Mouse (Mus musculus): ENCODE data around the gene Gucy1b1. TPM values are rescaled to one million over a fixed set of nuclear protein-coding genes. Genes with fewer than 3 reads are reported as not detected.

Gucy1b1 gene
- 0.08 TPM in 1 of 2 replicates, not detected in the other for polyA plus RNA-seq (2012; ENCODE audit: low replicate concordance)

DNA sequence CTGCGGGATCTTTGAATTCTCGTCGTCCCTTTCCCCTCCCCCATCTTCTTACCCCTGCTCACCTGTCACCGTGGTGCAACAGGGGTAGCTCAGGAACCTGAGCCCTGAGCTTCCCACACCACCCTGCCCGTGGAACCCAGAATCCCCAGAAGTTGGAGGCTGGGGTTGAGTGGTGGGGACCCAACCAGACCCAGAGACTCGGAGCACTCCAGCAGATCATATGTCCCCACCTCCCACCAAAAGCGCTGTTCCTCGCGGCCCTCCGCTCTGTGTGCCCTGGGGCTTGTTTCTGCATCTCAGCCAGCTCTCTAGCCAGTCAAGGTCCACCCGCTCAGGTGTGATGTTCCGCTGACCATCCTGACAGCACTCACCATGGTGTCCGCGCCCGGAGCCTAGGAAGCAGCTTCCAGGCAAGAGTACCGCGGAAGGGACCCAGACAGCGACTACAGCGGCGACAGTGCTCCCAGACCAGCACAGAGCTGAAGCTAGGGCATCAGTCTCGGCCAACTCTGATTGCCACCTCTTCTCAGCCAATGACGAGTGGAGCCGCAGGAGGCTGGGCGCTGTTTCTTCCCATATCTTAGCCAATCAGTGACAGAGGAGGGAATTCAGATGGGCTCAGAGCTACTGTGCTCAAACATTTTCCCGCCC, at the start of gene Gucy1b1:
Gene Gucy1b1 (minus strand): TSS at position 489 of the 651 bp plus-strand sequence.

Other genes starting within 250 kb of the Gucy1b1 start
- gene Ctso, start 142.1 kb downstream of the Gucy1b1 start, polyA plus RNA-seq (2012; ENCODE audit: low replicate concordance) = 11.0 and 11.8 TPM in 2 replicates
- gene Tdo2, start 98.5 kb downstream of the Gucy1b1 start, polyA plus RNA-seq (2012; ENCODE audit: low replicate concordance) = not detected in 2 replicates
- gene Asic5, start 92.4 kb downstream of the Gucy1b1 start, polyA plus RNA-seq (2012; ENCODE audit: low replicate concordance) = not detected in 2 replicates
- gene Gucy1a1, start 71.1 kb upstream of the Gucy1b1 start, polyA plus RNA-seq (2012; ENCODE audit: low replicate concordance) = 0.63 TPM in 1 of 2 replicates, not detected in the other